Mouse (Mus musculus) thymus, postnatal 10 days (tissue): Measurements from ENCODE around the gene Efna1.
A peak's percentile ranks its signal among the peaks of the same experiment; 100 is the strongest.

Source experiments
- DNase-seq, 2 experiments: peaks; one replicate each; pipeline ENCODE4 v3.0.0; 2021; ENCODE audit warnings: low spot score in 2 of 2

Efna1 gene

GRCm38 (mm10) chr3:89244158-89244981, 36.6 kb downstream of the Efna1 start:
- peak; percentile 14 to 38 for DNase-seq

DNA sequence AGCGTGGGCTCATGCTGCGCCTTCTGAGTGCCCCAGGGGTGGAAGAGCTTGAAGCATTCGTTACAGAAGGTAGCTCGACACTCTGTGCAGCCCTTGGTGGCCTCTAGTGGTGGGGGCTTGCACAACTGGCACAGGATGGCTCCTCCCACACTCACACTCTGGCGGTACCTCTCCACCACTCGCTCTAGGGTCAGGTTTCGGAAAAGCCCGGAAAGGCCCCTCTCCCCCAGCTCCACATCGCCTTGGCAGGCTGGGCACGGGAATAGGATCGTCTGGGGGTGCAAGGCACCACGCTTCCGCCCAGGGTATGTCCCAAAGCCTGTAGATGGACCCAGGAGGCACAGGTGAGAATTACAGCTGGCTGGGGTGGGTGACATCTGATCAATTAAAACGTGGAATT, 37.3 kb downstream of the Efna1 start:
- DNase-seq = peak; percentile 71 to 75

DNA sequence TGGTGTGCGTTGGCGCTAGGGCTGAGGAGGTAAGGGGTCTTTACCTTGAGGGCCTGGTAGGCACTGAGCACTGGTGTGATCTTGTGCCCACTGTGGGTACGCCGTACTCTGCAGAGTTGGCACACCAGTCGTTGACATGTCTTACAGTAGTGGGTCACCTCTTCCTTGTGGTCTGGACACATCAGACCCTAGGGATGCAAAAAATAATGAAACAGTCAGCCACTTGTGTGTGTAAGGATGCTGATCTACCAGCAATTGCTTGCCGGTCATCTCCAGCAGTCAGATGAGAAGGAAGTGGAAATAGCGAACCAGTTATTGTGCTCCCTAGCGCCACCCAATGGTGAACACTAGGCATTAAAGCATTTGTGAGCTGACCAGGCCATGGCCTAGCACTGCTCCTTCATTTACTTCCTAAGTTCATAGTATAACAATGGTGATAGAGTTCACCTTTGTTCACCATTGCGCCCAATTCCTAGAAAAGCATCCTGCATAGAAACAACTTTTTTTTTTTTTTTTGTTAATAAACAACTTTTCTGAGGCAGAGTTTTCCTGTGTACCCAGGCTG, 38.5 kb downstream of the Efna1 start:
- DNase-seq = peak in 1 of 2 experiments; percentile 21

GRCm38 (mm10) chr3:89238494-89238893, 42.4 kb downstream of the Efna1 start:
- no peak for DNase-seq

DNA sequence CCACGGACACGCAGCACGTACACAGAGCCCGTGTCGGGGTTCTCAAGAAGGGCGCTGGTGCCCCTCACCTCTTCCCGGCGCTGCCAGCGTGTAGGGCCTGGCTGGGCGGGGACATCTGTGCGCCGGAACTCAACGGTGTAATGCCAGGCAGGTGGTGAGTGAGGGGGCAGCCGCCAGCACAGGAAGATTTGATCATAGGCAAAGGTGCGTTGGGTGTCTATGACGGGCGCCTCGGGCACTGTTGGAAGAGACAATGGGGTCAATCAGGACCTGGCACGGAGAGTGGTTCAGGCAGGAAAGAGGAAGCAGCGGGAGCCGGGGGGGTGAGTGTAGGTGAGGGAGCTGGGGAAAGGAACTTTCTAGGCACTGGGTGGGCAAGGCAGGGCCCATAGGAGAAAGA, 43.3 kb downstream of the Efna1 start:
- no peak for DNase-seq

DNA sequence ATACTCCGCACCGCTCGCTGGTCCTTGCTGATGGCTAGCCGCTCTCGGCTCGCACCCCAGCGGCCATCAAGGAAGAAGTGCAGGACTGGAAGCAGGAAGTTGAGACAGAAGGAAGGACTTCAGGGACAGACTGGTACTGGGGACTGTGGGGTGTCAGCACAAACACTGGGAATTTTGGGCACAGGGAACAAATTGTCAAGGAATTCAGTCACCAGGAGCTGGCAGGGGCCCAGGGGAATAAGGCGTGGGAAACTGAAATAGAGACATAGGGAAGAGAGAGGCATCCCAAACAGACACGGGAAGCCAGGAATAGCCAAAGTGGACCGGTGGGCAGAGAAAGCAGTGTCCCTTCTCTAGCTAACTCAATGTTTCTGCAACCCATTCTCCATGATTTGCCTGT, 44.4 kb downstream of the Efna1 start:
- no peak for DNase-seq

- DNase-seq = no peak
Measured at GRCm38 (mm10) chr3:89233562-89234110, 47.3 kb downstream of the Efna1 start.

GRCm38 (mm10) chr3:89232614-89233013, 48.3 kb downstream of the Efna1 start:
- no peak for DNase-seq

- no peak for DNase-seq
Measured at GRCm38 (mm10) chr3:89231772-89232275, 49.1 kb downstream of the Efna1 start.

DNA sequence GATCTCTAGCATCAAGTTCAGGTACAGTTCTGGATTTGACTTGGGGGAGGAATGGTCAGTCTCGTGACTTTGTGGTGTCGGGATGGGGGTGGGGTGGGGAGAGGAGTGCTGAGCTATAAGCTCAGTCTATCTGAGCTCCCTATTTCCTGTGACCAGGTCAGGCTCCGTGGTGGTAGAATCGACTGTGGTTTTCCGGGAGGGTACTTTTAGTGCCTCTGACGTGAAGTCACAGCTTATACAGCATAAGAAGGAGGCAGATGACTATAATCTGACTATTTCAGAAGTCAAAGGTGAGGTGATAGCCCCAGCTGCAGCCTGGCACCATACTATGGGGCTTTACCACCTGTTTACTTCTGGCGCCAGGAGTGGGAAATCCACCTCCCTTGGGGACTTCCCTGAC, 49.6 kb downstream of the Efna1 start:
- DNase-seq = no peak

GRCm38 (mm10) chr3:89230561-89230960, 50.4 kb downstream of the Efna1 start:
- DNase-seq = no peak

DNA sequence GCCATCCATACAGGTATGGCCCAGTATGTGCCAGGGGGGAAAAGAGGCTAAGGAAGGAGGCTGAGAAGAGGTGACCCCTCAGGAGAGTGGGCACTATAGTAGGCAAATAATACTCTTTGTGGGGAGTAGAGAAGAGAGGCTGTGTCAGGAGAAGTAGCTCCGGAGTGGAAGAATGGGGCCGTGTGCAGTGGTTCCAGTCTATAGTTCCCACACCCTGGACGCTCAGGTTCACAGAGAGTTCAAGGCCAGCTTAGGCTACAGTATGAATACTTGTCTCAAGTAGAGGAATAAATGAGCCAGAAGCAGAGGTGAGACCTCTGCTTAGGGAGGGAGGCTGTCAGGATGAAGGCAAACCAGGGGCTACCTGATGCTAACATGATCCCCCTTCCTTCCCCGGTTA, 51.7 kb downstream of the Efna1 start:
- DNase-seq = no peak

DNA sequence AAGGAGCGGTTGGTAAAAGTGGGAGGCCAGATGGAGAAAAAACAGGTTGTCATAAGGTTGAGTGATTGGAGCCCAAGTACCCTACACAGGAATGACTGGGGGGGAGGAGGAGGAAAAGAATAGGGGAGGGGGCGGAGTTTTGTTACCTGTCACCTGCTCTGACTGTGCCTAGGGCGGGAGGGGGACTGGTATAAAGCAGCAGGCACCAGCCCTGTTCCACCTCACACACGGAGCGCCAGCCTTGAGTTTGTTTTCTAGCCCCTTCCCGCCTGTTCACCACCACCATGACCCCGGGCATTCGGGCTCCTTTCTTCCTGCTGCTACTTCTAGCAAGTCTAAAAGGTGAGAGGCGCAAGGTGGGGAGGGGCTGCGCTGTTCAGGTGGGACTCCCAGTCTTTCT, 52.1 kb downstream of the Efna1 start, which contains the start of gene Muc1:
Gene Muc1 (plus strand): TSS at position 222 of the 400 bp plus-strand sequence.
- DNase-seq = no peak

DNA sequence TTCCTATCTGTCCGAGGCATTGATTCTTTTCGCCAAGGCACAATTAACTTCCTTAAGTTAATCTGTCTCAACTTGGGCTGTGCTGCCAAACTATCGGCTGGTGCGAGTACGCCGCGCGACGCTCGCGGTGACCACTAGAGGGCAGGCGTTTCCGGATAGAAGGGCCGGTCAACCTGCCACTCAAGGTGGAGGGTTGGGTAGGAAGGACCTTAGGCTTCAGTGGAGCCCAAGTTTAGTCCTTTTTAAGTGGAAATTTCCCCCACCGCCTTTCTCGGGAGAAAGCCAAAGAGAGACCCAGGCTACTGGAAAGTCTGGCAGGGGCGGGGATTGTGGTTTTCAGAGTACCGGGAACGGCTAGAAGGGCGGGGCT, 52.8 kb downstream of the Efna1 start:
- DNase-seq = peak; percentile 66 to 91

- DNase-seq = peak; percentile 16 to 23
Measured at GRCm38 (mm10) chr3:89227307-89228179, 53.4 kb downstream of the Efna1 start.

GRCm38 (mm10) chr3:89226900-89227299, 54.0 kb downstream of the Efna1 start, which contains the start of gene Mtx1:
Mtx1 (minus strand) TSS chr3:89227088.
- DNase-seq = no peak

DNA sequence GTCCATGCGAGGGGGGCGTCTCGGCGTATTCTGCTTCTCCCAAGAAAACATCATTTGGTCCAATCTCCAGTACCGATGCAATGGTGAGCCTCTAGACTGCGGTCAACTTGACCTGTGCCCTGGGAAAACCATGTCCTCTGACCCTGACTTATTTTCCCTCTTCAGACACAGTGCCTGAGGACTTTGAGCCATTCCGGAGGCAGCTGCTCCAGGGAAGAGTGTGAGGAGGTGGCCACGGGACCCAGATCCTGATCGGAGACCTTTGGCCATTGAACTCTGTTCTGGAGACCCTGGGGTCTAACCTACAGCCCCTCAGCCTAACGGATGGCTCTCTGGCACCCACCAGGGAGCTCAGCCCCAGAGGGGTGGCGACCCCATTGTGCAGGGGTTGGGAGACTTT, 54.6 kb downstream of the Efna1 start:
- DNase-seq = no peak

DNA sequence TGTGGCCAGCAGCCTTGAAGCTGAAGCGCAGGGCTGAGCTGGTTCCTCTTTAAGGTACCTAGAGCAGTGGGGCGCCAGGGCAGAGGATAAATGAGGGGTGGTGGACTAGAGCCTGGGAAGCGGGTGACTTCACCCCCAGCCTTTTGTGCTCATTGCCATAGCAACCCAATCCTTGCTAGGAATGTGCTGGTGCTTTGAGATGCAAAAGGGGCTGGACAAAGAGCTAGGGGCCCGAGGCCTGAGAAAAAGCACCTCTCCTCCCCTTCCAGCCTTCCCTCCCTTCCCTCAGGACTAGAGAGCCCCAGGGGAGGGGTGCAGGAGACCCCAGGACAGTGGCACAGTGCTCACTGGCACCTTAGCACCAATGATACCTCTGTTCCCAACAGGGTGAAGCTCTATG, 55.0 kb downstream of the Efna1 start:
- no peak for DNase-seq

DNA sequence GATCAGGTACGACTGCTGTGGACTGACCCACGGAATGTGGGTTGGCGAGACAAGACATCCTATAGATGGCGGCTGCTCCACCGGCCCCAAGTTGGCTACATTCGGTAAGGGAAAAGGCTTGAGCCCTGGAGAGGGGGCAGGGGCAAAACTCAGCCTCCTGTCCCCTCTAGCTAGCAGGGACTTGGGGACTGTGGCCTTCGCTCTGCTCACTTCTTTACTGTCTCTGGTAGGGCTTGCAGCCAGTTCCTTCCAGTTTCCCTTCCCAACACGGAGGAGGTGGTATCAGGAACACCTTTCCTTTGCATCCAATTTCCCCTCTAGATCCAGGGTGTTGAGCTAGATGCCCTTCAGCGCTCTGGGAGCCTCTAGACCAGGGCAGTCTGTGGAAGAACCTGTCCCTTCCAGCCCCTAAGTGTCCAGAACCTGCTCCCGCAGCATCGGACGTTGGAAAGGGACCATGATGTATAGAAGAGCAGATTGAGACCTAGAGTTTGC, 55.6 kb downstream of the Efna1 start:
- no peak for DNase-seq

DNA sequence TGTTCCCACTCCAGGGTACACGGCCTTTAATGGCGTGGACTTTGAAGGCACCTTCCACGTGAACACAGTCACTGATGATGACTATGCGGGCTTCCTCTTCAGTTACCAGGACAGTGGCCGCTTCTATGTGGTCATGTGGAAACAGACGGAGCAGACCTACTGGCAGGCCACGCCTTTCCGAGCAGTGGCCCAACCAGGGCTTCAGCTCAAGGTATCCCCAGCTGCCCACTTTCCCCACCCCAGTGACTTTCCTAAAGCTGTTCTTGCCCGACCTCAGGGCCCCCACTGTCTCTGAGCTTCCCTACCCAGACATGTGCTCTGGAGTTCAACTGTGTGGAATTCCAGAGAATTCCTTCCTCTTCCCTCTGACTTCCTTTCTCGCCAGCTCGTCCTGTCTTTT, 56.1 kb downstream of the Efna1 start:
- DNase-seq = no peak
